Mouse (Mus musculus) forebrain, embryonic 12.5 days (tissue): Measurements from ENCODE around the gene Ptprd. TPM values are rescaled to one million over a fixed set of nuclear protein-coding genes. Genes with fewer than 3 reads are reported as not detected.

Experiments
- ATAC-seq: fragments of 200-750 bp; cut with Nextera tagmentation; 2 replicates; pipeline ENCODE4 v1.8.0; 2017; ENCODE audit warnings: moderate TSS enrichment; ENCODE audit not compliant: low FRiP score
- H3K27ac ChIP-seq: fragments of 300-500 bp; sonication (generic); 2 replicates; pipeline ENCODE4 v1.5.1; 2016; ENCODE audit warnings: mild to moderate bottlenecking
- H3K27me3 ChIP-seq: fragments of 300-500 bp; sonication (generic); 2 replicates; pipeline ENCODE4 v1.6.1; 2016; ENCODE audit warnings: mild to moderate bottlenecking
- H3K36me3 ChIP-seq: fragments of 300-500 bp; sonication (generic); replicated peaks from 2 replicates; pipeline ENCODE4 v1.6.1; 2016; ENCODE audit warnings: mild to moderate bottlenecking
- H3K4me1 ChIP-seq: fragments of 300-500 bp; sonication (generic); 2 replicates; pipeline ENCODE4 v1.6.1; 2016
- H3K4me2 ChIP-seq: fragments of 300-500 bp; sonication (generic); 2 replicates; pipeline ENCODE4 v1.6.1; 2016; ENCODE audit warnings: mild to moderate bottlenecking, moderate library complexity
- H3K4me3 ChIP-seq: fragments of 300-500 bp; sonication (generic); replicated peaks from 2 replicates; pipeline ENCODE4 v1.5.1; 2016; ENCODE audit warnings: mild to moderate bottlenecking
- H3K9ac ChIP-seq: fragments of 300-500 bp; sonication (generic); 2 replicates; pipeline ENCODE4 v1.6.1; 2016; ENCODE audit warnings: mild to moderate bottlenecking
- H3K9me3 ChIP-seq: fragments of 300-500 bp; sonication (generic); 2 replicates; pipeline ENCODE4 v1.6.1; 2016
- WGBS: fragments of 180-500 bp; shearing (Covaris S2); methylation state at CpG from one replicate; pipeline ENCODE4 v1.1.7; 2016; 5-methylcytosine and 5-hydroxymethylcytosine counted together
- polyA plus RNA-seq: library from polyadenylated mRNA; unstranded; fragments of >200 nt; fragmentation: Nextera tagmentation; extraction: Ambion mirVana; gene quantifications from 2 replicates; pipeline ENCODE4 v1.2.1, GENCODE M21; 2016

Gene Ptprd
- polyA plus RNA-seq, 1 experiment from 2014 or later: 52.0 TPM

DNA sequence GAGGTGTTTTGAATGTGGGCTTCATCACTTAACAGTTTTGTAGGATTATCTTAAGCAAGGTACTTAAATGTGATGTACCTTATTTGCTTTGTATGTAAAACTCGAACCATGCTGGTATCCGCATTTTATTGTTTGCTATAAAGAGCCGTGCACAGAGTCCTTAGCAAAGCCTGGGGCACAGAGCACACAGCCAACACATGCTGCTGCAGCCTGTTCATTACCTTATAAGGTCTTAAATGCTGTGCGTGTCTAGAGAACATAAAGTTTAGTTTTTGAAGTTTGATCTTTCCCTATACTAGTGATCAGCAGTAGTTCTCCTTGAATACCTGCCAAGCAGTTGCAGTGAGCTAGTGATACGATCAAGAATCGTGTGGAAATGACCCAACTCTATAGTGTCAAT is 676.2 kb downstream of the Ptprd start:
- Histone ChIP-seq H3K36me3 (no peaks in the 10 kb centered on the region), H3K4me1 (peaks cover 5% of the 10 kb centered on the region; the same call in 1 of the 2 replicates), H3K4me3 (no peak overlapping the region), H3K27ac (no peak overlapping the region), H3K9ac (no peak overlapping the region), H3K27me3 (no peaks in the 10 kb centered on the region), H3K4me2 (no peak overlapping the region), H3K9me3 (no peaks in the 10 kb centered on the region)
- 89% methylated on average over 6 of the region's 6 CpGs for WGBS
- ATAC-seq: no peak

GRCm38 (mm10) chr4:77534553-77534952 is 677.2 kb downstream of the Ptprd start:
- no peak overlapping the region for H3K4me2 ChIP-seq
- no peak overlapping the region for H3K27ac ChIP-seq
- H3K9ac ChIP-seq: no peak overlapping the region
- H3K4me1 ChIP-seq: peaks cover 5% of the 10 kb centered on the region; the same call in 1 of the 2 replicates
- no peak overlapping the region for H3K4me3 ChIP-seq
- 26% methylated on average over 4 of the region's 4 CpGs for WGBS
- H3K9me3 ChIP-seq: no peaks in the 10 kb centered on the region
- peak; percentile 60; the same call in 1 of the 2 replicates for ATAC-seq
- no peaks in the 10 kb centered on the region for H3K27me3 ChIP-seq
- no peaks in the 10 kb centered on the region for H3K36me3 ChIP-seq

GRCm38 (mm10) chr4:77519166-77519565 is 692.6 kb downstream of the Ptprd start:
- 52% methylated on average over 5 of the region's 5 CpGs for WGBS
- Histone ChIP-seq H3K27me3 (no peaks in the 10 kb centered on the region), H3K4me2 (no peak overlapping the region), H3K36me3 (no peaks in the 10 kb centered on the region), H3K9me3 (no peaks in the 10 kb centered on the region), H3K9ac (no peak overlapping the region), H3K4me3 (no peak overlapping the region), H3K27ac (no peak overlapping the region), H3K4me1 (no peaks in the 10 kb centered on the region)
- peak; percentile 76 for ATAC-seq

- Histone ChIP-seq H3K4me3 (no peak overlapping the region), H3K36me3 (no peaks in the 10 kb centered on the region), H3K4me2 (no peak overlapping the region), H3K27me3 (no peaks in the 10 kb centered on the region), H3K4me1 (no peaks in the 10 kb centered on the region), H3K9ac (no peak overlapping the region), H3K27ac (no peak overlapping the region), H3K9me3 (no peaks in the 10 kb centered on the region)
- WGBS: 82% methylated on average over 5 of the region's 5 CpGs
- no peak for ATAC-seq
Measured at GRCm38 (mm10) chr4:77513914-77514628, 697.7 kb downstream of the Ptprd start.

DNA sequence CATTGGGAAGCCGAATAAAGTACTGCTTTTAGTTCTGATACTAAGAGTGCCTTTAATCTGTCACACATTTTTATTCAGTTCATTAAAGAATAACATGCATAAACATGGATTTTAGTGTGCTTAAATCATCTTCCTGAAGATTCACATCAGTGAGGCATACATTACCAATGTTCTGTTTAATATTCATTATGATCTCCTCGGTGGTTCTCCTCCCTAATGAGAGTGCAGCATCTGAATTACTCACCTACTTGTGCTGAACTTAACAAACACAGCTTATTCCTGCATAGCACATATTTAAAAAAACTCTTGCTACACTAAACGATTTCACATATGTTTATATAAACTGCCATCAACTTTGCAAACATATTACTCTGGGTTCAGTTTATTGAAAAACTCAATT is 698.7 kb downstream of the Ptprd start:
- WGBS: 74% methylated on average over 3 of the region's 3 CpGs
- no peaks in the 10 kb centered on the region for H3K36me3 ChIP-seq
- no peak overlapping the region for H3K27ac ChIP-seq

GRCm38 (mm10) chr4:77454049-77454448 is 757.7 kb downstream of the Ptprd start:
- 82% methylated on average over 7 of the region's 7 CpGs for WGBS
- Histone ChIP-seq H3K27ac (no peak overlapping the region), H3K4me3 (no peak overlapping the region), H3K27me3 (no peaks in the 10 kb centered on the region), H3K9me3 (no peaks in the 10 kb centered on the region), H3K36me3 (no peaks in the 10 kb centered on the region), H3K9ac (no peak overlapping the region), H3K4me2 (no peak overlapping the region), H3K4me1 (no peaks in the 10 kb centered on the region)
- ATAC-seq: no peak

More for the DNA sequence above, 698.7 kb downstream of the Ptprd start:
- H3K4me2 ChIP-seq: no peak overlapping the region
- H3K4me1 ChIP-seq: no peaks in the 10 kb centered on the region
- H3K4me3 ChIP-seq: no peak overlapping the region
- no peak for ATAC-seq
- no peak overlapping the region for H3K9ac ChIP-seq
- H3K9me3 ChIP-seq: no peaks in the 10 kb centered on the region
- H3K27me3 ChIP-seq: no peaks in the 10 kb centered on the region

GRCm38 (mm10) chr4:77399146-77399545 is 812.6 kb downstream of the Ptprd start:
- no peaks in the 10 kb centered on the region for H3K4me1 ChIP-seq
- no peak overlapping the region for H3K9ac ChIP-seq
- ATAC-seq: no peak
- no peaks in the 10 kb centered on the region for H3K36me3 ChIP-seq
- no peak overlapping the region for H3K27ac ChIP-seq
- H3K9me3 ChIP-seq: no peaks in the 10 kb centered on the region
- WGBS: 83% methylated on average over 4 of the region's 4 CpGs
- H3K4me2 ChIP-seq: no peak overlapping the region
- H3K27me3 ChIP-seq: no peaks in the 10 kb centered on the region
- no peak overlapping the region for H3K4me3 ChIP-seq

- Histone ChIP-seq H3K4me2 (no peak overlapping the region), H3K9ac (no peak overlapping the region), H3K9me3 (no peaks in the 10 kb centered on the region), H3K4me1 (no peaks in the 10 kb centered on the region), H3K27me3 (no peaks in the 10 kb centered on the region), H3K4me3 (no peak overlapping the region), H3K36me3 (no peaks in the 10 kb centered on the region), H3K27ac (no peak overlapping the region)
- ATAC-seq: peak; percentile 75
Measured at GRCm38 (mm10) chr4:77361728-77362127, 850.0 kb downstream of the Ptprd start.

GRCm38 (mm10) chr4:77327198-77327597 is 884.6 kb downstream of the Ptprd start:
- H3K36me3 ChIP-seq: no peaks in the 10 kb centered on the region
- no peaks in the 10 kb centered on the region for H3K27me3 ChIP-seq
- no peak for ATAC-seq
- no peak overlapping the region for H3K4me2 ChIP-seq
- H3K9ac ChIP-seq: no peak overlapping the region
- no peaks in the 10 kb centered on the region for H3K9me3 ChIP-seq
- H3K4me3 ChIP-seq: no peak overlapping the region
- H3K4me1 ChIP-seq: no peaks in the 10 kb centered on the region
- 85% methylated on average over 4 of the region's 4 CpGs for WGBS
- no peak overlapping the region for H3K27ac ChIP-seq

GRCm38 (mm10) chr4:77317060-77317680 is 894.6 kb downstream of the Ptprd start:
- Histone ChIP-seq H3K9ac (no peak overlapping the region), H3K4me3 (no peak overlapping the region), H3K36me3 (no peaks in the 10 kb centered on the region), H3K27me3 (no peaks in the 10 kb centered on the region), H3K27ac (no peak overlapping the region), H3K4me2 (no peak overlapping the region), H3K9me3 (no peaks in the 10 kb centered on the region), H3K4me1 (peaks cover 9% of the 10 kb centered on the region)
- 52% methylated on average over 10 of the region's 10 CpGs for WGBS
- no peak for ATAC-seq

DNA sequence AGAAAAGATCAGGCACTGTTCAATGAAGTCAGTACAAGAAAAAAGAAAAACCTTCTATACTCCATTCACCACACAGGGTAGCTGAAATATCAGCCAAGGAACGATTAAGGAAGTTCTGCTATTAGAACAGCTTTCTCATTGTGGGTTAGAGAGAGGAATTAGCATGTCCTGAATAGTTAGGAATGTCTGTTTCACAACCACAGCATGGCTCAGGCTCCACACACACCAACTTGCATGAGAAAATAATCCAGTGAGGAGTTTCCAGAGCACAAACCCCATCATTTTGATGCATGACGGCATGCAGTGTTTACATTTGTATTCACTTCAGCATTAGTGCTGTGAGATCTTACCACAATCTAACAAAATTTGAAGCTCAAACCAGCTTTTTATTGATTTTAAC is 895.1 kb downstream of the Ptprd start:
- WGBS: 36% methylated on average over 2 of the region's 2 CpGs
- H3K4me2 ChIP-seq: no peak overlapping the region

DNA sequence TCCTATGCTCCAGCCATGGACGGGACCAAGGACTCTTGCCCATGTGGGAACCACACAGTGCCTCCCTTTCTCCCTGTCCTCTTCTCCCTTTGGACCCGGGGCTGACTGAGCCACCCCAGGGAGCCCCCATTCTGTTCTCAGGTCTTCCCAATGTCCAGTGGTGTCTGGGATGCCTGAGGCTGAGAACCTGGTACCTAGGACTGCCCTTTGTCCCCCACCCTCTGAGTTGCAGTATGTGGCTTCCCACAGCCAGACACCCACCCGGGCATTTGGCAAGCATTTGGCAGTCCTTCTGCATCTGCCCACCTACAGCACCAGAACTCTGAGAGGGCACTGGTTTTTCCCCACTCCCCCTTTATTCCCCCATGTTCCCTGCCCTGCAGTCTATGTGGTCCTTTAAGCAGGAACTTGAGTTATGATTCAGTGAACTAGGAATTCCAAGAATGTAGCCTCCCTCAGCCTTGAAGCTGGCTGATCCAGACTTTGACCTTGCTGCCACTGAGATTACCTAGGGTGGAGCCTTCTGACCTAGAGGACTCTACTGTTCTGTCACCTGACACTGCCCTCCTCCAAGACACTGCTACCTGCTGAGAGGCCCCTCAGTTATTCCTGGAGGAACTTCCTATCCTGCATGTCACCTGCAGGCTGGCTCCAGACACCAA is 901.5 kb downstream of the Ptprd start:
- Histone ChIP-seq H3K4me2 (no peak overlapping the region), H3K27ac (no peak overlapping the region), H3K27me3 (no peaks in the 10 kb centered on the region), H3K4me1 (no peaks in the 10 kb centered on the region), H3K36me3 (no peaks in the 10 kb centered on the region), H3K9me3 (no peaks in the 10 kb centered on the region), H3K4me3 (no peak overlapping the region), H3K9ac (no peak overlapping the region)
- no peak for ATAC-seq
- WGBS: 87% methylated on average over 3 of the region's 3 CpGs

More for the DNA sequence above, 895.1 kb downstream of the Ptprd start:
- H3K9me3 ChIP-seq: no peaks in the 10 kb centered on the region
- H3K36me3 ChIP-seq: no peaks in the 10 kb centered on the region
- H3K27me3 ChIP-seq: no peaks in the 10 kb centered on the region
- no peak overlapping the region for H3K9ac ChIP-seq
- no peak overlapping the region for H3K4me3 ChIP-seq
- no peak overlapping the region for H3K27ac ChIP-seq
- ATAC-seq: peak; percentile 77
- H3K4me1 ChIP-seq: peaks cover 9% of the 10 kb centered on the region
